Mouse (Mus musculus) thymus, postnatal 25 days (tissue): ENCODE results near the gene Mocs1.

Experiments
- DNase-seq: peaks from one replicate; pipeline ENCODE4 v3.0.0; 2022

Mocs1 gene

DNA sequence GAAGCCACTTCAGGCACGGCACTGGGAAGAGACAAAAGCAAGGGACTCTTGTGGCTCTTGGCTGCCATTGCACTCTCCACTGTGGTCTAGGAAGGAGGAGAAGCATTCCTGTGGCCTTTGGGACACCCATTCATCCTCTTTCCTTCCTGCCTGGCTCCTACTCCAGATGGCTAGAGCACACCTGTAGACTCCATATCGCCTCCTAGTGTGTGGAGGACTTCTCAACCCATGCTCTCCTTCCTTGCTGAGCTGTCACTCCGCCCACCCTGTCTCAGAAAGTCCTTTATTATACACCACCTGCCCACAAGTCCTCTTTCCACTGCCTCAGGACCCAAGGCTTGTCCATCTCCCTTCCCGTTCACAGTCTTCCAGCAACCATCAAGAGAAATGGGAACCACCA lies 65.1 kb downstream of the Mocs1 start:
- DNase-seq = no peak

DNA sequence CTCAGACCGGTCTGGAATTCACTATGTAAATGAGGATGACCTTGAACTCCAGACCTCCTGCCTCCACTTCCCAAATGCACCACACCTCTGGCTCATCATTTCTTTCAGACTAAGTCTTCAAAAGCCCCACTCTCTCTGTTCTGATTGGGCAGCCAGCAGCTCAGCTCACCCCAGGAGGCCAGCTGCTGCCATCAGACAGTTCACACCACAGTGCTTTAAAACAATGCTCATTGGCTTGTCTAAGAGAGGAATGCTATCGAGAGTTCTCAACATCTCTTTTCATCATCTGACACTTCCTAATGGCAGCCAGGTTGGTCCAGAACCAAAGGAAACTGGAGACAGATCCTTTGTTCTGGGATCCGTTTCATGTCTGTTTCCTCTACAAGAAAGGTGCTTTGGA lies 70.0 kb downstream of the Mocs1 start:
- no peak for DNase-seq

GRCm38 (mm10) chr17:49499635-49500034 lies 71.5 kb downstream of the Mocs1 start:
- DNase-seq = no peak

- DNase-seq = no peak
Measured at GRCm38 (mm10) chr17:49500234-49500633, 72.1 kb downstream of the Mocs1 start.

DNA sequence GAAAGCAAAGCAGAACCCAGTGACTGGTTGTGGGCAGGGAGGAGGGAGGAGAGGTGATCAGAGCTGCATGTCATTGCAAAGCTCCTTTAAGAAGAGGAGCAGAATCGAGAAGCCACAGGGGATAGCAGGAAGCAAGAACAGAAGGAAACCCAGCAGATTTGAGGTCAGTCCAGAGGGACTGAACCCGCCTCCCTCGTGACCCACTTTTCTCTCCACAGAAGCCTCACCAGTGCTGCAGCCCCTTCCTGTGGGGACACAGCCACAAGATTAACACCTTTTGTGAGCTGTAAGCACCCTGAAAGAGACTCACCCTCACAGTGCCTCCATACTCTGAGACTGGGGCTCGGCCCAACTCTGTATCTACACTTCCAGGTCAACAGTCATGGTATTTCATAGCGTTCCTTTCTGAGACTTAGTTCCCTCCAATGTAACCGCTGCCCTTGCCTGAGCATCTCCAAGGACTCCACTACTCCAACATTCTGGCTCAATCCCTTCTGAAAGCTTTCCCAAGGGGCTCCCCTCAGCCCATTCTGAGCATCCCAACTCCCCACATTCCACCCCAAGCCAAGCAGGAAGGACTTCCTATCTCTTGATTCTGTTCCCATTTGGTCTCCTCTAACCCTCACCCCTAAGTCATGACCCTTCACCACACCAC lies 75.2 kb downstream of the Mocs1 start:
- no peak for DNase-seq
